ENCODE assay signal across 1 mouse cellular context in the genomic region with DNA sequence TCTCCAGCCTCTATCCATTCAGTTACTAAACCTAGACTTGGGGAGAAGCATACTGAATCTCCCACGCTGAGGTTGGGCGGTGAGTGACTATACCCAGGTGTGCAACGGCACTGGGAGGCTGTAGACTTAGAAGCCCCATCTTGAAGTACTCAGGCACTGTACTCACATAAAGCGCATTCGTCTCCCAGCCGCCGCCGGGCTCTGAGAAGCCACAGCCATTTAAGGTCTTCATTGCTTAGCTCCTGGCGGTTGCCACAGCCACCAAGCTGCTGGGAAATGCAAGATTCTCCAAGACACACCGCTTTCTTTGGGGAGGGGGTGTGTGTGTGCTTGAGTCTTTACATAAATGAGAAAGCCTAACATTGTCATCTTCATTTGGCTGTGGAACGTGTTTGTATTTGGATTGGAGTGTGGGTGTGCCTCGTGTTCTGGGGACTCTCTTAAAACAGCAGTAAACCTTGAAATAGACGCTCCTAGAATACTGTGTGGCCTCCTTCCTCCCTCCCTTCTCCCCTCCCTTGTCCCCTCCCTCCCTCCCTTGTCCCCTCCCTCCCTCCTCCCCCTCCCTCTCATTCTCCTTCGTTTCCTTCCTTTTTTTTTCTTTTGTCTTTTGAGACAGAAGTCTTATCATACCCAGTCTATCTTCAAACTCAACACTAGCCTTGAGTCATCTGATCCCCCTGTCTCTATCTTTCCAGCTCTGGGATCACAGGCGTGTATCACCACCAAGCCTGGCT.
TF ChIP-seq lines count a peak whose summit lies in the region.

No protein-coding gene starts in this region.

TF ChIP-seq in MEL, 35 proteins besides CTCF, POLR2A, EP300 and RAD21:
- peak; percentile 93 for TF ChIP-seq MYC (IDR thresholded peaks at IDR 0.05; ENCODE audit: low read depth, low read length)
- peak; percentile 42; the same call in 1 of the 2 replicates for TF ChIP-seq ZC3H11A (IDR thresholded peaks at IDR 0.05; ENCODE audit: low read depth, low read length)
- TF ChIP-seq TBP (IDR thresholded peaks at IDR 0.05; ENCODE audit: low read depth, low read length), result peak; percentile 53; the same call in 1 of the 2 replicates
- TF ChIP-seq ELF1 (IDR thresholded peaks at IDR 0.05; ENCODE audit: low read depth, low read length), result no peak; the same call in 1 of the 2 replicates
- 0 out of 2 replicates have a peak, but pooled peaks have one; percentile 61 for TF ChIP-seq MAFK (IDR thresholded peaks at IDR 0.05; ENCODE audit: borderline replicate concordance, low read depth, low read length)
- TF ChIP-seq USF2 (IDR thresholded peaks at IDR 0.05; ENCODE audit: borderline replicate concordance in 1 of 2, insufficient read depth in 1 of 2, low read depth in 1 of 2, low read length in 2 of 2), result no peak
- TF ChIP-seq CHD1 (IDR thresholded peaks at IDR 0.05; ENCODE audit: low read depth, low read length), result no peak
- peak; percentile 25; the same call in 1 of the 2 replicates for TF ChIP-seq ZKSCAN1 (IDR thresholded peaks at IDR 0.05; ENCODE audit: low read depth, low read length)
- peak; percentile 67; the same call in 1 of the 2 replicates for TF ChIP-seq JUND (IDR thresholded peaks at IDR 0.05; ENCODE audit: low read depth, low read length)
- TF ChIP-seq TAL1 (IDR thresholded peaks at IDR 0.05; ENCODE audit: low read length), result peak; percentile 32; the same call in 1 of the 2 replicates
- TF ChIP-seq E2F4 (IDR thresholded peaks at IDR 0.05; ENCODE audit: borderline replicate concordance, low read depth, low read length), result no peak
- TF ChIP-seq BHLHE40 (IDR thresholded peaks at IDR 0.05; ENCODE audit: borderline replicate concordance, low read depth, low read length), result peak; percentile 83
- peak; percentile 17; the same call in 1 of the 2 replicates for TF ChIP-seq CHD2 (IDR thresholded peaks at IDR 0.05; ENCODE audit: low read length)
- peak; percentile 97 for TF ChIP-seq ZNF384 (IDR thresholded peaks at IDR 0.05; ENCODE audit: low read depth, low read length)
- peak; percentile 97 for TF ChIP-seq GATA1 (IDR thresholded peaks at IDR 0.05; ENCODE audit: low read depth, low read length)
- peak; percentile 59 for TF ChIP-seq NELFE (IDR thresholded peaks at IDR 0.05; ENCODE audit: low read depth, low read length)
- no peak; the same call in 1 of the 2 replicates for TF ChIP-seq SMC3 (IDR thresholded peaks at IDR 0.05; ENCODE audit: low read depth, low read length)
- TF ChIP-seq POLR2AphosphoS5 (IDR thresholded peaks at IDR 0.05; ENCODE audit: borderline replicate concordance, low read depth, low read length), result no peak
- peak; percentile 87 for TF ChIP-seq RCOR1 (IDR thresholded peaks at IDR 0.05; ENCODE audit: low read depth, low read length)
- peak; percentile 91 for TF ChIP-seq MXI1 (IDR thresholded peaks at IDR 0.05; ENCODE audit: low read depth, low read length)
- TF ChIP-seq ETS1 (IDR thresholded peaks at IDR 0.05; ENCODE audit: low read depth, low read length), result peak; percentile 99
- TF ChIP-seq KAT2A (conservative IDR thresholded peaks at IDR 0.05; ENCODE audit: low read depth, low read length), result no peak; the same call in 1 of the 2 replicates
- TF ChIP-seq SIN3A (IDR thresholded peaks at IDR 0.05; ENCODE audit: low read length), result peak; percentile 91
- TF ChIP-seq GABPA (IDR thresholded peaks at IDR 0.05; ENCODE audit: low read depth, low read length), result no peak; the same call in 1 of the 2 replicates
- peak; percentile 93 for TF ChIP-seq TCF12 (IDR thresholded peaks at IDR 0.05; ENCODE audit: low read depth, low read length)
- peak; percentile 78; the same call in 1 of the 2 replicates for TF ChIP-seq MEF2A (IDR thresholded peaks at IDR 0.05; ENCODE audit: extremely low read depth, insufficient replicate concordance, low read depth, low read length, poor library complexity, severe bottlenecking)
- TF ChIP-seq NRF1 (IDR thresholded peaks at IDR 0.05; ENCODE audit: insufficient read depth, low read depth, low read length, poor library complexity, severe bottlenecking), result no peak
- peak; percentile 26; the same call in 1 of the 2 replicates for TF ChIP-seq POLR2AphosphoS2 (IDR thresholded peaks at IDR 0.05; ENCODE audit: low read length)
- peak; percentile 38; the same call in 1 of the 2 replicates for TF ChIP-seq HCFC1 (IDR thresholded peaks at IDR 0.05; ENCODE audit: low read depth, low read length)
- peak; percentile 82; the same call in 1 of the 2 replicates for TF ChIP-seq ZMIZ1 (IDR thresholded peaks at IDR 0.05; ENCODE audit: low read depth, low read length)
- peak; percentile 100 for TF ChIP-seq MAZ (IDR thresholded peaks at IDR 0.05; ENCODE audit: low read depth, low read length)
- no peak for TF ChIP-seq UBTF (IDR thresholded peaks at IDR 0.05; ENCODE audit: borderline replicate concordance, insufficient read depth, low read depth, low read length)
- peak; percentile 76 for TF ChIP-seq USF1 (IDR thresholded peaks at IDR 0.05; ENCODE audit: low read depth, low read length)
- peak; percentile 92 for TF ChIP-seq MAX (IDR thresholded peaks at IDR 0.05; ENCODE audit: low read length)
- peak; percentile 49 for TF ChIP-seq MYB (IDR thresholded peaks at IDR 0.05; ENCODE audit: low read depth, low read length)
